Mouse (Mus musculus) layer of hippocampus, adult 18-20 months (tissue): ENCODE data around the gene Piwil4. TPM values are rescaled to one million over a fixed set of nuclear protein-coding genes. Genes with fewer than 3 reads are reported as not detected.

ENCODE experiments used
- DNase-seq, 2 experiments: peaks; one replicate each; pipeline ENCODE4 v3.0.0; 2022; ENCODE audit warnings: low spot score in 2 of 2
- long read RNA-seq: library from polyadenylated mRNA; stranded (forward); transcript quantifications from one replicate; pipeline ENCODE4 v2.0.0, GENCODE M21; 2021
- total RNA-seq, 2 experiments: library from RNA; stranded (reverse); gene quantifications; 2 replicates each; pipeline ENCODE4 v1.2.3; 2021

Gene Piwil4
- not detected for total RNA-seq
- long read RNA-seq, result 0 reads

GRCm38 (mm10) chr9:14740151-14740924, at the start of gene Piwil4:
TSS of gene Piwil4 (minus strand) at chr9:14740733.
- no peak for DNase-seq

GRCm38 (mm10) chr9:14787356-14787755, 46.8 kb upstream of the Piwil4 start:
- no peak for DNase-seq

GRCm38 (mm10) chr9:14784039-14785002, 43.8 kb upstream of the Piwil4 start, which contains the start of the genes Mre11a and Ankrd49:
TSS of gene Mre11a (plus strand) at chr9:14784654.
TSS of gene Ankrd49 (minus strand) at chr9:14784856.
- DNase-seq, result peak; percentile 91 to 96

- DNase-seq, result no peak
Measured at GRCm38 (mm10) chr9:14778341-14778740, 37.8 kb upstream of the Piwil4 start.

GRCm38 (mm10) chr9:14773813-14774212, 33.3 kb upstream of the Piwil4 start:
- no peak for DNase-seq

- DNase-seq, result no peak
Measured at GRCm38 (mm10) chr9:14772074-14772473, 31.5 kb upstream of the Piwil4 start.

GRCm38 (mm10) chr9:14770803-14771471, 30.4 kb upstream of the Piwil4 start, which contains the start of gene 1700012B09Rik:
TSS of gene 1700012B09Rik (minus strand) at chr9:14771030.
- no peak for DNase-seq

- DNase-seq, result no peak
Measured at GRCm38 (mm10) chr9:14769811-14770210, 29.3 kb upstream of the Piwil4 start.

GRCm38 (mm10) chr9:14764765-14765164, 24.2 kb upstream of the Piwil4 start:
- DNase-seq, result peak in 1 of 2 experiments; percentile 58

GRCm38 (mm10) chr9:14759261-14759660, 18.7 kb upstream of the Piwil4 start:
- DNase-seq, result no peak

GRCm38 (mm10) chr9:14758590-14758989, 18.1 kb upstream of the Piwil4 start:
- DNase-seq, result no peak

GRCm38 (mm10) chr9:14754469-14754868, 13.9 kb upstream of the Piwil4 start:
- DNase-seq, result no peak

GRCm38 (mm10) chr9:14753947-14754346, 13.4 kb upstream of the Piwil4 start:
- no peak for DNase-seq

GRCm38 (mm10) chr9:14752001-14752522, 11.5 kb upstream of the Piwil4 start, which contains the start of gene Fut4:
TSS of gene Fut4 (minus strand) at chr9:14752393.
- no peak for DNase-seq

- no peak for DNase-seq
Measured at GRCm38 (mm10) chr9:14751503-14752000, 11.0 kb upstream of the Piwil4 start.

- no peak for DNase-seq
Measured at GRCm38 (mm10) chr9:14750901-14751502, 10.5 kb upstream of the Piwil4 start.

GRCm38 (mm10) chr9:14739498-14740150, 909 bp downstream of the Piwil4 start:
- no peak for DNase-seq

- no peak for DNase-seq
Measured at GRCm38 (mm10) chr9:14730941-14731541, 9.5 kb downstream of the Piwil4 start.

GRCm38 (mm10) chr9:14728365-14728764, 12.2 kb downstream of the Piwil4 start:
- DNase-seq, result no peak
